Mouse (Mus musculus) liver, embryonic 11.5 days (tissue): ENCODE data around the gene Icam5. TPM values are rescaled to one million over a fixed set of nuclear protein-coding genes. Genes with fewer than 3 reads are reported as not detected.
"Not testable (repeated sequence)": the region's sequence is repeated elsewhere in the genome, so short reads cannot be mapped to it uniquely, and the experiment has no call there.

Source experiments
- ATAC-seq: fragments of 200-750 bp; cut with Nextera tagmentation; replicated peaks from 2 replicates; pipeline ENCODE4 v1.8.0; 2017; ENCODE audit warnings: moderate number of reproducible peaks, mild to moderate bottlenecking, moderate TSS enrichment, moderate library complexity; ENCODE audit not compliant: low FRiP score
- DNase-seq: peaks from one replicate; pipeline ENCODE4 v3.0.0-alpha.2; 2017; ENCODE audit warnings: low spot score
- H3K27ac ChIP-seq: fragments of 300-500 bp; sonication (generic); 2 replicates; pipeline ENCODE4 v1.5.1; 2014; ENCODE audit warnings: mild to moderate bottlenecking, low read depth, low read length, control low read depth
- H3K27me3 ChIP-seq: fragments of 300-500 bp; sonication (generic); replicated peaks from 2 replicates; pipeline ENCODE4 v1.6.1; 2014; ENCODE audit warnings: low read length, mixed read lengths; ENCODE audit not compliant: control insufficient read depth, insufficient read depth
- H3K36me3 ChIP-seq: fragments of 300-500 bp; sonication (generic); 2 replicates; pipeline ENCODE4 v1.6.1; 2014; ENCODE audit warnings: mild to moderate bottlenecking, low read length, moderate library complexity, mixed read lengths; ENCODE audit not compliant: control insufficient read depth, insufficient read depth
- H3K4me1 ChIP-seq: fragments of 300-500 bp; sonication (generic); replicated peaks from 2 replicates; pipeline ENCODE4 v1.6.1; 2014; ENCODE audit warnings: low read length, mixed read lengths; ENCODE audit not compliant: control insufficient read depth, insufficient read depth
- H3K4me2 ChIP-seq: fragments of 300-500 bp; sonication (generic); 2 replicates; pipeline ENCODE4 v1.6.1; 2014; ENCODE audit warnings: mild to moderate bottlenecking, control low read depth, moderate library complexity
- H3K4me3 ChIP-seq: fragments of 300-500 bp; sonication (generic); 2 replicates; pipeline ENCODE4 v1.5.1; 2014; ENCODE audit warnings: low read depth, low read length, control low read depth
- H3K9ac ChIP-seq: fragments of 300-500 bp; sonication (generic); 2 replicates; pipeline ENCODE4 v1.6.1; 2014; ENCODE audit warnings: low read depth, low read length, control low read depth
- H3K9me3 ChIP-seq: fragments of 300-500 bp; sonication (generic); 2 replicates; pipeline ENCODE4 v1.6.1; 2016; ENCODE audit warnings: low read length, inconsistent platforms, mixed read lengths; ENCODE audit not compliant: control insufficient read depth
- WGBS: fragments of 180-500 bp; shearing (Covaris S2); extraction: QIAGEN DNeasy Blood & Tissue Kit; methylation state at CpG from one replicate; pipeline ENCODE4 v1.1.7; 2014; 5-methylcytosine and 5-hydroxymethylcytosine counted together
- polyA plus RNA-seq: library from polyadenylated mRNA; unstranded; fragments of >200 nt; fragmentation: Nextera tagmentation; extraction: Ambion mirVana; gene quantifications from 2 replicates; pipeline ENCODE4 v1.2.1, GENCODE M21; 2014

Gene Icam5
- polyA plus RNA-seq, 1 experiment from 2014 or later = 0.37 TPM

DNA sequence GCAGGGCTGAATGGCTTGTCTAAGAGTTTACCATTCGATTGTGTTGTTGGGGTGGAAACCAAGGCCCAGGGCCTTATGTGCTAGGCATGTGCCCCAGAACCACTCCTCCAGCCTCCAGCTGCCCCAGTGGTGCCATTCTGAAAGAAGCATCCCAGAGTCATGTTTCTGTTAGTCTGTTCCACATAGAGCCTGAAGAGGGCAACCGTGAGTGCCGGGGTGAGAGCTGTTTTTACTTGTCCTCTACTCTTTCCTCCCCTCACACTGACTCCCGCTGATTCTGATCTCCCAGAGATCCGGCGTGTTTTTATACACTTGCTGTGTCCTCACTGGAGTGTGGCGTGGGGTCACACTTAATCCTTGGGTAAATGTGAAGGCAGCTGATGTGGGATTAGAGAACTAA is 23.9 kb upstream of the Icam5 start:
- H3K27ac ChIP-seq = no peak overlapping the region
- H3K4me3 ChIP-seq = no peak overlapping the region
- no peak for ATAC-seq
- 83% methylated on average over 7 of the region's 7 CpGs for WGBS
- DNase-seq = no peak
- no peak overlapping the region for H3K4me2 ChIP-seq
- no peak overlapping the region for H3K9ac ChIP-seq
- H3K36me3 ChIP-seq = peaks cover 16% of the 10 kb centered on the region
- no peaks in the 10 kb centered on the region for H3K9me3 ChIP-seq
- H3K27me3 ChIP-seq = no peaks in the 10 kb centered on the region
- 0 out of 2 replicates have a peak, but pooled peaks cover 10% of the 10 kb centered on the region for H3K4me1 ChIP-seq

DNA sequence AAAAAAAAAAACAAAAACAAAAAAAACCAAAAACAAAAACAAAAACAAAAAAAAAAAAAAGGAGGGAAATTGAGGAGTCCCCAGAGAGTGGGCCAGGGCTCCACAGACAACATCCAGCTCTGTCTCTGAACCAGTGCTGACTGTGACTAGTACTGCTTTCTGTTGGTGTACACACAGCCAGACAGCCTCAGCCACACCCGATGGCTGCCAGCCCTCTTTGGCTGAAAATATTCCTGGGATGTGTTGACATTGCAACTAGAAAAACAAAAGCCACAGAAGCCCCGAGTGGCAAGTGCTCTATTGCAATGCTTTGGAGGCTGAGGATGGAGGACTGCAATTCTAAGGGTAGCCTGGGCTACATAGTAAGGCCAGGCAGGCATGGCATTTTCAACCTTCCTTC is 21.5 kb upstream of the Icam5 start:
- ATAC-seq (no peak), DNase-seq (no peak)
- Histone ChIP-seq H3K9me3 (no peaks in the 10 kb centered on the region), H3K27ac (no peak overlapping the region), H3K27me3 (peaks cover 8% of the 10 kb centered on the region; the same call in 1 of the 2 replicates), H3K9ac (no peak overlapping the region), H3K4me1 (peaks cover 19% of the 10 kb centered on the region), H3K36me3 (peaks cover 15% of the 10 kb centered on the region), H3K4me3 (no peak overlapping the region), H3K4me2 (no peak overlapping the region; the same call in 1 of the 2 replicates)
- WGBS = 61% methylated on average over 2 of the region's 2 CpGs

DNA sequence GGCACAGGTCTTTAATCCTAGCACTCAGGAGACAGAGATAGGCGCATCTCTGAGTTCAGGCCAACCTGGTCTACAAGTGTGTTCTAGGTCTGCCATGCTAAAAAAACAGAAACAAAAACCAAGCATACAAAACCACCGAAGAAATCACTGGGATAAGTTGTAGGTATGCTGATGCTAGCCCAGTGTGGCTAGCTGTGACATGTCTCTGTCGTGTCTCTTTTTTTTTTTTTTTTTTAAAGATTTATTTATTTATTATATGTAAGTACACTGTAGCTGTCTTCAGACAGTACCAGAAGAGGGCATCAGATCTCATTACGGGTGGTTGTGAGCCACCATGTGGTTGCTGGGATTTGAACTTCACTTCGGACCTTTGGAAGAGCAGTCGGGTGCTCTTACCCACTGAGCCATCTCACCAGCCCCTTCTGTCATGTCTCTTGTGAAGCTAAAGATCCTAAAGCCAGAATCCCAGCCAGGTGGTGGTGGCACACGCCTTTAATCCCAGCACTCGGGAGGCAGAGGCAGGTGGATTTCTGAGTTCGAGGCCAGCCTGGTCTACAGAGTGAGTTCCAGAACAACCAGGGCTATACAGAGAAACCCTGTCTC is 20.8 kb upstream of the Icam5 start:
- 73% methylated on average over 9 of the region's 9 CpGs for WGBS
- DNase-seq, H3K9me3 ChIP-seq, ATAC-seq, H3K27ac ChIP-seq, H3K4me2 ChIP-seq, H3K9ac ChIP-seq, H3K4me3 ChIP-seq: not testable (repeated sequence)
- Histone ChIP-seq H3K36me3 (peaks cover 12% of the 10 kb centered on the region), H3K27me3 (peaks cover 12% of the 10 kb centered on the region; the same call in 1 of the 2 replicates), H3K4me1 (peaks cover 25% of the 10 kb centered on the region)

DNA sequence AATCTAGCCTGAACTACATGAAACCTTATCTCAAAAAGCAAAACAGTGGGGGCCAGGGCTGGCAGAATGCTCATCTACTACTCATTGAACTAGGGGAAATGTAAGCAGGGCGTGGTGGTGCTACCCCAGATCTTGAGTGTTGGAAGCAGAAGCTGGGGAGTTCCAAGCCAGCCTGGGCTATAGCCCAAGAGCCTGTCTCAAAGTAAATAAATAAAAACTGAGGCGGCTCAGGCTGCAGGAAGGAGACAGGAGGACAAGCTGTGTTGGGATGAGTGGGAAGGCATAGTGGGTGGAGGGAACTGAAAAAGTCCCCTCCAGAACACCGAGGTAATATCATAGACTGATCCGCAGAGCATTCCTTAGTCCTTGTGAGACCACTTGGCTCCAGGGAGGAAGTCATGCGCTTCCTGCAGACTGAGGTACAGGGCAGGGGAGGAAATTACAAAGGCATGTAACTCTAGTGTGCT is 20.0 kb upstream of the Icam5 start:
- peaks cover 25% of the 10 kb centered on the region for H3K4me1 ChIP-seq
- 39% methylated on average over 5 of the region's 5 CpGs for WGBS
- H3K4me2 ChIP-seq = no peak overlapping the region
- H3K27ac ChIP-seq = no peak overlapping the region
- no peak overlapping the region for H3K9ac ChIP-seq
- DNase-seq (no peak), ATAC-seq (0 out of 2 replicates have a peak, but pooled peaks have one; percentile 18)
- H3K27me3 ChIP-seq = peaks cover 12% of the 10 kb centered on the region; the same call in 1 of the 2 replicates
- H3K9me3 ChIP-seq = no peaks in the 10 kb centered on the region
- peaks cover 9% of the 10 kb centered on the region for H3K36me3 ChIP-seq
- H3K4me3 ChIP-seq = no peak overlapping the region

DNA sequence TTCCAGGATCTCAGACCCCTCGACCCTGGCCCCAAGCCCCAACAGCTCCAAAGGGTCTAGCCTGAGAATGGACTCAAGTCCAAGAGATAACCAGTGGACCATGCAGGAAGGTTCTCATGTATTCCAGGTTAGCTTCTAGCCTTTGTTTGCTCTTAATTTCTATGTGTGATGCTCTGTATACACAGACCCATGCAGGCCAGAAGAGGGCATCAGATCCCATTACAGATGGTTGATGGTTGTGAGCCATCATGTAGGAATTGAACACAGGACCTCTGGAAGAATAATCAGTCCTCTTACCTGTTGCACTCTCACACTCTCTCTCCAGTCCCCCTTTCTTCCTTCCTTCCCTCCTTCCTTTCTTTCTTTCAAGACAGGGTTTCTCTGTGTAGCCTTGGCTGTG is 19.5 kb upstream of the Icam5 start:
- 35% methylated on average over 1 of the region's 1 CpGs for WGBS
- H3K9ac ChIP-seq = no peak overlapping the region

DNA sequence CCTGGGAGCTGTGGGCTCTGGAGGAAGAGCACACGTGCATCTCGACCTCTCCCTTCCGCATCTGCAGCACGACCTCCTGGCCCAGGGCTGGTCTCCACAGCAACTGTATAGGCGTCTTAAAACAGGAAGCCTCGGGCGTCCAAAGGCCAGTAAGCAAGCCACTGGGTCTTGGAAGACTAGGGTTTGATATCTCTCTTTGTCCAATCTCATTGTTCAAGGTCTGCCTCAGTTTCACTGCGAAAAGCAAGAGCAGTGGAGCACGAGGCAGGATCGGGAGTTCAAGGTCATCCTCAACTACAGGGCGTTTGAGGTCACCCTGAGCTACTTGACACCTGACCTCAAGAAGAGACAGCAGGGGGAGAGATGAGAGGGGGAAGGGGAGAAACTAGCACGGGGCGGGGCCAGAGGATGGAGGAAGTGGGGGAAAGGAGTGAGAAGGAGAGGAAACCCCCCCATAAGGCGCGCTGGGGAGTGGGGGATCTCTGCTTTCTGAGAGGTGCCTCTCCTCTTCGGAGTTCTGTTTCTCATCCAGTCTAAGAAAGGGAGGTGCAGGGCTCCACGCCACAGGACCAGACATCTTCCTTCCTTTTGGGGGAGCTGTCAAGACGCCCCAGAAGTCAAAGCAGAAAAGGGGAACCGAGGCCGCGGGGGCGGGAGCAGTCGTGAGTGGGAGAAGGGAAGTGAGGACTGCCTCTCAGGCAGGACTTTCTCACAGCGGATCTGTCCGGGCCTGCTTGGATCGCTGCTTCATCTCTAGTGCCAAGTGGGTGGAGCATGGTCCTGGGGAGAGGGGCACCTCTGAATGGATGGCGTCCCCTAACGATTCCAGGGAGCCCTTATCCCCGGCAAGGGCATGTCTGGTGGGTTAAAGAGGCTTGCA is 16.9 kb upstream of the Icam5 start:
- peak overlapping the region; percentile 54 for H3K4me3 ChIP-seq
- peak overlapping the region; percentile 56 for H3K9ac ChIP-seq
- H3K27me3 ChIP-seq = peaks cover 17% of the 10 kb centered on the region; the same call in 1 of the 2 replicates
- H3K36me3 ChIP-seq = no peaks in the 10 kb centered on the region
- ATAC-seq = no peak; the same call in none of the 2 replicates
- H3K9me3 ChIP-seq = no peaks in the 10 kb centered on the region
- peak overlapping the region; percentile 85 for H3K4me2 ChIP-seq
- WGBS = 3% methylated on average over 29 of the region's 29 CpGs
- DNase-seq = no peak
- H3K4me1 ChIP-seq = peaks cover 30% of the 10 kb centered on the region
- H3K27ac ChIP-seq = peak overlapping the region; percentile 61; the same call in 1 of the 2 replicates

More for the DNA sequence above, 19.5 kb upstream of the Icam5 start:
- 0 out of 2 replicates have a peak, but pooled peaks have one; percentile 27 for ATAC-seq
- no peak overlapping the region for H3K4me2 ChIP-seq
- H3K9me3 ChIP-seq = no peaks in the 10 kb centered on the region
- H3K4me1 ChIP-seq = peaks cover 27% of the 10 kb centered on the region
- H3K27me3 ChIP-seq = peaks cover 14% of the 10 kb centered on the region; the same call in 1 of the 2 replicates
- H3K4me3 ChIP-seq = no peak overlapping the region
- H3K27ac ChIP-seq = no peak overlapping the region
- peaks cover 5% of the 10 kb centered on the region for H3K36me3 ChIP-seq
- no peak for DNase-seq

DNA sequence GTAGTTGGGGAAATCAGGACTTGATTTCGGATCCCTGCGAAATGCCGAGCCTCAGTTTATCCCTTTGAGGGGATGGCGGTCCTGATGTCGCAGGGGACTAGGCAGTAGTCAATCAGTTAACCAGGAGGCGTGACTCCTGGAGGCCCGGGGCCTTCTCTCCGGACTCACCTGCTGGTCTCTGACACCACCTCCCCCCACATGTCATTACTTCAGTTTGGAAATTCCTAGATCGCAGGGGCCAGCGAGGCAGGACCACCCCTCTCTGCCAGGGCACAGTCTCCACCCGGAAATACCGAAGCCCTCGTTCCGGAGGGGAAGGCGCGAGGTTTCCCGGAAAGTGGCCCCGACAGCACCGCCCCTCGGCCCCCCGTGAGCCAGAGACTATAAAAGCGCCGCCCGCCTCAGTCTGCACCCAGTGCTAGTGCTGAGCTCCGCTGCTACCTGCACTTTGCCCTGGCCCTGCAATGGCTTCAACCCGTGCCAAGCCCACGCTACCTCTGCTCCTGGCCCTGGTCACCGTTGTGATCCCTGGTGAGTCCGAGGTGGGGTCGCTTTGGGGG is 16.2 kb upstream of the Icam5 start, which contains the start of gene Icam1:
Gene Icam1 (plus strand): TSS at position 415 of the 560 bp plus-strand sequence.
- no peaks in the 10 kb centered on the region for H3K36me3 ChIP-seq
- peak within 1 kb of the TSS; percentile 54 for H3K4me3 ChIP-seq
- DNase-seq = no peak
- peaks cover 30% of the 10 kb centered on the region for H3K4me1 ChIP-seq
- peak; percentile 53; the same call in 1 of the 2 replicates for ATAC-seq
- peak within 1 kb of the TSS; percentile 61; the same call in 1 of the 2 replicates for H3K27ac ChIP-seq
- H3K4me2 ChIP-seq = peak within 1 kb of the TSS; percentile 85
- WGBS = 1% methylated on average over 30 of the region's 30 CpGs
- peak within 1 kb of the TSS; percentile 56 for H3K9ac ChIP-seq
- peaks cover 17% of the 10 kb centered on the region; the same call in 1 of the 2 replicates for H3K27me3 ChIP-seq
- H3K9me3 ChIP-seq = no peaks in the 10 kb centered on the region
